Mouse (Mus musculus) CD4-positive helper T cell, adult 2 months (primary cell): Measurements from ENCODE around the gene Hmg20a.

Experiments used
- DNase-seq: peaks from one replicate; pipeline ENCODE4 v3.0.0-alpha.2; 2012; ENCODE audit warnings: low read depth, missing footprints, low spot score

Hmg20a gene

DNA sequence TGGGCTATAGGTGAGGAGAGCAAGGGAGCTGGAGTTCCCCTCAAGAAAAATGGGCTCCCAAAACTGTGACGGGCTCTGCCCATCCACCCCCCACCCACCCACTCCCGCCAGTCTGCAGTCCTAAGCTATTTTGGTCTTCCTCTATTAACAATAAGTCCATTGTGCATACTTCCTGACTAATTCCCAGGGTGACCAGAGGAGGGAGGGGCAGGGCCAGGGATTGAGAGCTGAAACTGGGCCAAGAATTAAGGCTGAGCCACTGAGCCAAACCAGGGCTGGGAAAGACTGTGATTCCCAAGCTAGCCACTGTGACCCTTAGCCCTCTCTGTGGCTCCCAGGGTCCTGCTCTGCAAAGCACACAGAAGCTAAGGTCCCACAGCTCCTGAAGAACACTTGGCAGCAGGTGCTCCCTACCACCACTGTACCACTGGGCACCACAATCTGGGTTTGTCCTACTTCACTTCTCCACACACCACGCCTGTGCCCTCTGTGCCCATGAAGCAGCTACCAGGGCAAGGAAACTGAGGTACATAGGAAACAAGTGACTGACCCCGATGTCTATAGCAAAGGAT lies 98.4 kb downstream of the Hmg20a start:
- no peak for DNase-seq

DNA sequence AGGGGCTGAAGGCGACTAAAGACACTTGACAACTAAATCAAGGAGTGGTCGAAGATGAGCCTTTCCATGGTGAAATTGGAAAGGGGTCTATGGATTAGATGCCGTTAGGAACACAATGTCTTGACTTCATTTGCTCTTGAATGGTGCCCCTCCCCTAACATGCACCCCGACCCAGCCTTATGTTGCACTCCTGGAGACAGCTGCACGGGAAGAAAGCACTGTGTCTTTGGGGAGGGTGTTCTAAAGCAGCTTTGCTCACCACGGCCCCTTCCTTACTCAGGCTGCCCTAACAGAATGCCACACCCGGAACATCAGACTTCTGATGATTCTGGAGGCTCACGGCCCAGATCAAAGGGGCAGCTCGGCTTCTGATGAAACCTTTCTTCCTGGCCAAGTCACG lies 103.9 kb downstream of the Hmg20a start:
- DNase-seq = no peak

- DNase-seq = no peak
Measured at GRCm38 (mm10) chr9:56527951-56528350, 109.5 kb downstream of the Hmg20a start.

- no peak for DNase-seq
Measured at GRCm38 (mm10) chr9:56531991-56532390, 113.6 kb downstream of the Hmg20a start.

DNA sequence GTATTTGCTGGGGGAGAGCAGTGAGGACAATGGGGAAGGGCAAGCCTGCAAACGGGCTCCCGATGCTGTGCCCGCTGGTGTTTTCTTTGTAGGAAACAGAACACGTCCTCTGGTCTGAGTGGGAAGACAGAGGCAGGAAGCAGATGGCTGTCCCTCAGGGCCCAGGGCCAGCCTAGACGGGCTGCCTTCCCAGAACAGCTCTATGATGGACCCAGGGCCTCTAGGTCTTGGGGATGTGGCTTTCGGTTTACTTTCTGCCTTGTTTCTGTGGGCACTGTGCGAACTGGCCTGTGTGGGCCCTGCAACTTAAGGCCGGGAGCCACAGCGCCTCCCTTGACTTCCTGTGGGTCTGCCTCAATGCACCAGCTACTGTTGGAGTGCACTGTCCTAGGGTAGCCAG lies 115.5 kb downstream of the Hmg20a start:
- DNase-seq = no peak

- DNase-seq = no peak
Measured at GRCm38 (mm10) chr9:56534727-56535126, 116.3 kb downstream of the Hmg20a start.

DNA sequence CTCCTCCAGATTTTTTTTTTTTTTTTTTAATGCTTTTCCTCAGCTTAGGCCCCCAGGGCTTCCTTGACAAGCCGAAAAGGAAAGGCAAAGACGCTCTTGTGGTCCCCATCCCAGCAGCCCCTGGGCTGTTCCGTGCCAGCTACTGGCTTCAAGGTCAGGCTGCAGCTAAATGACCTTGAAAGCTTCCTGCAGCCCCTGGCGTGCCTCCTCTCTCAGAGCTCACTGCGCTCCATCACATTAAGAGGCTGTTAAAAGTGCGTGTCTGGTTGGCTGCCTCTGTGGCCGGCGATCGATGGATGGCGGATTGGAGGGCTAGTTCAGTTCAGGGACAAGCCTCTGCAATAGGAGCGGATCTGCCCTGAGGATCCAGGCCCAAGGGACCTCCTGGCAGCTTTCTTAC lies 117.0 kb downstream of the Hmg20a start:
- DNase-seq = no peak

DNA sequence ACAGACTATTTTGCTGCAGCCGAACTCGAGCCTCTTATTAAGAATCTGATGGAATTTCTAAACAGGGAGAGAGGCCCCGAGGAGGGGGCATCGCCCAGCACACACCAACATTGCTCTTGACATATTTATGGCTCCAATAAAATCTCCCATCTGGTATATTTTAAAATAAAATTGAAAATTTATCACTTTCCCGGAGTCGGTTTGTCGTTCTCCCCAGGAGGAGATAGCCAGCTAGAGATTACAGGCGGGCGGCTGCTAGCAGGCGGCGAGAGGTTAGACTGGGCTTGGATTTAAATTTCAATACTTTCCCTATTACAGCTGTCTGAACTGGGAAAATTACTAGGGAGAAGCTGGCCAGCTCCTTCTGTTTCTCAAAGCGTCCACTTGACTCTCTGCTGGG lies 121.6 kb downstream of the Hmg20a start:
- DNase-seq = no peak

DNA sequence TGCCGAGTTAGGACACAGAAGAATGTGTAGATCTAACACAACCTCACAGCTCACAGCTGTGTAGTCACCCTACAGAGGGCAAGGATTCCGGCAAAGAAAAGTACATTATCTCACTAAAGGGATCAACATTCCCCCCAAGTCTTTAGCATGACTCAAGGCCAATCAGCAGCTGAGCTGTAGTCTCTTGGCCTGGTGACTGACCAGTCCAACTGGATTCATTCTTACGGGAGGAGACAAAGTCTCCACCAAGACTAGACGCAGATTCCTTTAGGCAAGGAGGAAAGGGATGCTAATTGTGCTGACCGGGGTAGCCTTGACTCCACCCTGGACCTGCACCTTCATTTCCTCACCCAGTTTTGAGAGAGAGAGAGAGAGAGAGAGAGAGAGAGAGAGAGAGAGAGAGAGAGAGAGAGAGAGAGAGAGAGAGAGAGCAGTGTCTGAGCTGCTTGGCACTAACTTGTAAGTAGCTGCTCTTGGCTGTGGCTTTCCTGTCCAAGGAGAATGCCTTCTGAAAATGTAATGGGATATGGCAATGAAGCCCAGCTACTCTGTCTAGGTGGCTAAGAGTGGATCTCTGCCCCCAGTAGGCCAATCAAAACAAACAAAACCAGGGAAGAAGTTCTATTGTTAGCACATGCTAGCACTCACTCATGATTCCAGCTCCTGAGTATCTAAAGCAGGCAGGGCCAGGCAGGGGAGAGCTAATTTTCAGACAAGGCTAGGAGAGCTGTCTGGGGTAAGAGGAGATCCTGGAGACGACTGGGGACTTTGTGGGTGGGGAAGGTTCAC lies 126.5 kb downstream of the Hmg20a start:
- DNase-seq = no peak
